Mouse (Mus musculus) bone marrow, adult 2 months (tissue): ENCODE measurements around the gene Cers4.

Experiments used
- CTCF ChIP-seq: fragments of 200-500 bp; IDR thresholded peaks from 2 replicates; pipeline ENCODE4 v1.5.1; 2011; ENCODE audit warnings: low read length, control low read depth; ENCODE audit not compliant: control insufficient read depth, insufficient read depth
- POLR2A ChIP-seq: fragments of 200-500 bp; IDR thresholded peaks from 2 replicates; pipeline ENCODE4 v1.6.1; 2011; ENCODE audit warnings: low read depth, mild to moderate bottlenecking, control low read depth, low read length, borderline replicate concordance; ENCODE audit not compliant: control insufficient read depth

- TF ChIP-seq CTCF (no peak), POLR2A (no peak)
These were observed 18.0 kb downstream of the Cers4 start for GRCm38 (mm10) chr8:4510824-4511223.
